Mouse (Mus musculus) kidney, postnatal 0 days (tissue): Measurements from ENCODE around the gene Nrxn3. TPM values are rescaled to one million over a fixed set of nuclear protein-coding genes. Genes with fewer than 3 reads are reported as not detected.

ENCODE experiments used
- ATAC-seq: fragments of 200-750 bp; cut with Nextera tagmentation; replicated peaks from 2 replicates; pipeline ENCODE4 v1.8.0; 2017; ENCODE audit warnings: low read depth, moderate number of reproducible peaks, moderate TSS enrichment, moderate library complexity; ENCODE audit not compliant: low FRiP score
- DNase-seq: peaks from one replicate; pipeline ENCODE4 v3.0.0-alpha.2; 2016; ENCODE audit warnings: low spot score
- H3K27ac ChIP-seq: fragments of 300-500 bp; sonication (generic); 2 replicates; pipeline ENCODE4 v1.5.1; 2014; ENCODE audit warnings: mild to moderate bottlenecking
- H3K27me3 ChIP-seq: fragments of 300-500 bp; sonication (generic); 2 replicates; pipeline ENCODE4 v1.6.1; 2014; ENCODE audit warnings: low read length, mixed read lengths; ENCODE audit not compliant: insufficient read depth
- H3K36me3 ChIP-seq: fragments of 300-500 bp; sonication (generic); 2 replicates; pipeline ENCODE4 v1.6.1; 2014; ENCODE audit warnings: low read length, mixed read lengths; ENCODE audit not compliant: insufficient read depth
- H3K4me1 ChIP-seq: fragments of 300-500 bp; sonication (generic); replicated peaks from 2 replicates; pipeline ENCODE4 v1.6.1; 2014; ENCODE audit warnings: antibody characterized with exemption, low read length, mixed read lengths; ENCODE audit not compliant: insufficient read depth
- H3K4me2 ChIP-seq: fragments of 300-500 bp; sonication (generic); 2 replicates; pipeline ENCODE4 v1.6.1; 2014; ENCODE audit warnings: mild to moderate bottlenecking, low read length, moderate library complexity, mixed read lengths
- H3K4me3 ChIP-seq: fragments of 300-500 bp; sonication (generic); replicated peaks from 2 replicates; pipeline ENCODE4 v1.5.1; 2014; ENCODE audit warnings: low read depth, low read length
- H3K9ac ChIP-seq: fragments of 300-500 bp; sonication (generic); 2 replicates; pipeline ENCODE4 v1.6.1; 2014; ENCODE audit warnings: low read depth, low read length
- H3K9me3 ChIP-seq: fragments of 300-500 bp; sonication (generic); replicated peaks from 2 replicates; pipeline ENCODE4 v1.6.1; 2016; ENCODE audit warnings: low read length, inconsistent platforms, mixed read lengths
- CTCF ChIP-seq: IDR thresholded peaks from 2 replicates; pipeline ENCODE4 v1.5.1; 2016; ENCODE audit warnings: antibody characterized with exemption, low read depth, mild to moderate bottlenecking, moderate library complexity
- WGBS: fragments of 180-500 bp; shearing (Covaris S2); extraction: QIAGEN DNeasy Blood & Tissue Kit; methylation state at CpG from one replicate; pipeline ENCODE4 v1.1.7; 2014; 5-methylcytosine and 5-hydroxymethylcytosine counted together
- polyA plus RNA-seq: library from polyadenylated mRNA; unstranded; fragments of >200 nt; fragmentation: Nextera tagmentation; extraction: Ambion mirVana; gene quantifications from 2 replicates; pipeline ENCODE4 v1.2.1, GENCODE M21; 2015

The Nrxn3 gene
- polyA plus RNA-seq, 1 experiment from 2014 or later: 3.0 TPM

GRCm38 (mm10) chr12:88990753-88991152 lies 268.1 kb downstream of the Nrxn3 start:
- H3K27ac ChIP-seq: no peak overlapping the region
- no peaks in the 10 kb centered on the region for H3K27me3 ChIP-seq
- ATAC-seq (no peak), DNase-seq (no peak)
- no peaks in the 10 kb centered on the region for H3K9me3 ChIP-seq
- H3K36me3 ChIP-seq: no peaks in the 10 kb centered on the region
- H3K4me1 ChIP-seq: no peaks in the 10 kb centered on the region
- WGBS: 86% methylated on average over 5 of the region's 5 CpGs
- no peak overlapping the region for H3K9ac ChIP-seq
- H3K4me3 ChIP-seq: no peak overlapping the region
- no peak for TF ChIP-seq CTCF
- H3K4me2 ChIP-seq: no peak overlapping the region

GRCm38 (mm10) chr12:88992141-88992540 lies 269.5 kb downstream of the Nrxn3 start:
- H3K27me3 ChIP-seq: no peaks in the 10 kb centered on the region
- no peak for ATAC-seq
- 2% methylated on average over 2 of the region's 2 CpGs for WGBS
- no peak overlapping the region for H3K27ac ChIP-seq
- peak; percentile 60 for DNase-seq
- H3K4me2 ChIP-seq: no peak overlapping the region
- H3K9ac ChIP-seq: no peak overlapping the region
- no peaks in the 10 kb centered on the region for H3K4me1 ChIP-seq
- TF ChIP-seq CTCF: peak; percentile 73
- H3K4me3 ChIP-seq: no peak overlapping the region
- H3K36me3 ChIP-seq: no peaks in the 10 kb centered on the region
- H3K9me3 ChIP-seq: no peaks in the 10 kb centered on the region

- H3K4me1 ChIP-seq: no peaks in the 10 kb centered on the region
- H3K27ac ChIP-seq: no peak overlapping the region
- no peak overlapping the region for H3K4me2 ChIP-seq
- 87% methylated on average over 4 of the region's 4 CpGs for WGBS
- no peak overlapping the region for H3K4me3 ChIP-seq
- no peak overlapping the region for H3K9ac ChIP-seq
- no peak for DNase-seq
- H3K36me3 ChIP-seq: no peaks in the 10 kb centered on the region
- TF ChIP-seq CTCF: no peak
- no peak for ATAC-seq
- no peaks in the 10 kb centered on the region for H3K9me3 ChIP-seq
- H3K27me3 ChIP-seq: no peaks in the 10 kb centered on the region
Measured at GRCm38 (mm10) chr12:88993788-88994187, 271.1 kb downstream of the Nrxn3 start.

- no peak overlapping the region for H3K4me3 ChIP-seq
- no peak overlapping the region for H3K4me2 ChIP-seq
- DNase-seq (no peak), ATAC-seq (no peak)
- WGBS: 96% methylated on average over 1 of the region's 1 CpGs
- H3K4me1 ChIP-seq: no peaks in the 10 kb centered on the region
- no peak overlapping the region for H3K9ac ChIP-seq
- no peak for TF ChIP-seq CTCF
- no peak overlapping the region for H3K27ac ChIP-seq
- H3K9me3 ChIP-seq: no peaks in the 10 kb centered on the region
- H3K27me3 ChIP-seq: no peaks in the 10 kb centered on the region
- no peaks in the 10 kb centered on the region for H3K36me3 ChIP-seq
Measured at GRCm38 (mm10) chr12:89016436-89016835, 293.8 kb downstream of the Nrxn3 start.

GRCm38 (mm10) chr12:89025180-89025579 lies 302.5 kb downstream of the Nrxn3 start:
- DNase-seq (no peak), ATAC-seq (no peak)
- Histone ChIP-seq H3K27me3 (no peaks in the 10 kb centered on the region), H3K9ac (no peak overlapping the region), H3K4me1 (no peaks in the 10 kb centered on the region), H3K36me3 (no peaks in the 10 kb centered on the region), H3K9me3 (no peaks in the 10 kb centered on the region), H3K27ac (no peak overlapping the region), H3K4me3 (no peak overlapping the region), H3K4me2 (no peak overlapping the region)
- no peak for TF ChIP-seq CTCF
- 88% methylated on average over 1 of the region's 1 CpGs for WGBS

- H3K4me3 ChIP-seq: no peak overlapping the region
- H3K4me2 ChIP-seq: no peak overlapping the region
- no peaks in the 10 kb centered on the region for H3K27me3 ChIP-seq
- DNase-seq (no peak), ATAC-seq (no peak; the same call in 1 of the 2 replicates)
- no peak overlapping the region for H3K9ac ChIP-seq
- no peaks in the 10 kb centered on the region for H3K36me3 ChIP-seq
- WGBS: 65% methylated on average over 4 of the region's 4 CpGs
- no peaks in the 10 kb centered on the region for H3K9me3 ChIP-seq
- H3K27ac ChIP-seq: no peak overlapping the region
- TF ChIP-seq CTCF: no peak
- H3K4me1 ChIP-seq: no peaks in the 10 kb centered on the region
Measured at GRCm38 (mm10) chr12:89035984-89036618, 313.4 kb downstream of the Nrxn3 start.

GRCm38 (mm10) chr12:89040151-89040550 lies 317.5 kb downstream of the Nrxn3 start:
- Histone ChIP-seq H3K4me2 (no peak overlapping the region), H3K27ac (no peak overlapping the region), H3K9me3 (no peaks in the 10 kb centered on the region), H3K4me3 (no peak overlapping the region), H3K36me3 (no peaks in the 10 kb centered on the region), H3K4me1 (no peaks in the 10 kb centered on the region), H3K27me3 (no peaks in the 10 kb centered on the region), H3K9ac (no peak overlapping the region)
- no peak for TF ChIP-seq CTCF
- ATAC-seq (no peak), DNase-seq (no peak)
